Mouse (Mus musculus) lung, adult 2 months (tissue): ENCODE measurements around the gene Gm15294. TPM values are rescaled to one million over a fixed set of nuclear protein-coding genes. Genes with fewer than 3 reads are reported as not detected.

Experiments used
- DNase-seq: peaks from one replicate; pipeline ENCODE4 v3.0.0; 2022
- H3K4me1 ChIP-seq: fragments of 200-500 bp; 2 replicates; pipeline ENCODE4 v1.6.1; 2011; ENCODE audit warnings: low read length; ENCODE audit not compliant: control insufficient read depth, insufficient read depth
- H3K4me3 ChIP-seq: fragments of 200-500 bp; replicated peaks from 2 replicates; pipeline ENCODE3; 2011; ENCODE audit warnings: low read depth, mild to moderate bottlenecking, control low read depth, low read length; ENCODE audit errors: extremely low read depth
- CTCF ChIP-seq: fragments of 200-500 bp; IDR thresholded peaks from 2 replicates; pipeline ENCODE4 v1.5.1; 2011; ENCODE audit warnings: mild to moderate bottlenecking, low read length, control low read depth; ENCODE audit not compliant: insufficient read depth
- POLR2A ChIP-seq: fragments of 200-500 bp; IDR thresholded peaks from 2 replicates; pipeline ENCODE4 v1.6.1; 2011; ENCODE audit warnings: low read depth, mild to moderate bottlenecking, control low read depth, low read length, borderline replicate concordance; ENCODE audit errors: extremely low read depth
- WGBS: fragments of 180-500 bp; shearing (Covaris S2); methylation state at CpG from one replicate; pipeline ENCODE4 v1.1.7; 2018; 5-methylcytosine and 5-hydroxymethylcytosine counted together
- polyA plus RNA-seq: library from polyadenylated mRNA; depleted of rRNA; stranded (reverse); fragments of >200 nt; gene quantifications from 2 replicates; pipeline ENCODE4 v1.2.3, GENCODE M21; 2012; rRNA removed

The Gm15294 gene
- polyA plus RNA-seq = not detected in 2 replicates

DNA sequence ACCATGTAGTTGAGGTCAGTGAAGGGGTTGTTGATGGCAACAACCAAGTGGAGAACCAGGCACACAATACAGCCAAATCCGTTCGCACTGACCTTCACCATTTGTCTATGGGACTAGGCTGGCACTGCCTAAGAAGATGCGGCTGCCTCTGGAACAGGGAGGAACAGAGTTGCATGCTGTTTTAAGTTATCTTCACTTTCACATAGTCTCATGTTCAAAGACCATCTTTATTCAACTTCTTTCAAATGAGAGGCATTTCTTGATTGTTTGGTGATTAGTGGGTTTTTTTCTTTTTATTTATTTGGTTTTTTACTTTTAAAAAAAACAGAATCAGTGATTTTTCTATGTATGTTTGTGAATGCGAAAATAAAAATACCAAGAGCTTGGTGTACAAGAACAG is at the start of gene Gm15294:
Gene Gm15294 (minus strand): TSS at position 101 of the 400 bp plus-strand sequence.
- 91% methylated on average over 4 of the region's 4 CpGs for WGBS
- H3K4me3 ChIP-seq = no peak within 1 kb of the TSS
- DNase-seq = no peak
- H3K4me1 ChIP-seq = no peaks in the 10 kb centered on the region
- TF ChIP-seq POLR2A (no peak), CTCF (no peak)

DNA sequence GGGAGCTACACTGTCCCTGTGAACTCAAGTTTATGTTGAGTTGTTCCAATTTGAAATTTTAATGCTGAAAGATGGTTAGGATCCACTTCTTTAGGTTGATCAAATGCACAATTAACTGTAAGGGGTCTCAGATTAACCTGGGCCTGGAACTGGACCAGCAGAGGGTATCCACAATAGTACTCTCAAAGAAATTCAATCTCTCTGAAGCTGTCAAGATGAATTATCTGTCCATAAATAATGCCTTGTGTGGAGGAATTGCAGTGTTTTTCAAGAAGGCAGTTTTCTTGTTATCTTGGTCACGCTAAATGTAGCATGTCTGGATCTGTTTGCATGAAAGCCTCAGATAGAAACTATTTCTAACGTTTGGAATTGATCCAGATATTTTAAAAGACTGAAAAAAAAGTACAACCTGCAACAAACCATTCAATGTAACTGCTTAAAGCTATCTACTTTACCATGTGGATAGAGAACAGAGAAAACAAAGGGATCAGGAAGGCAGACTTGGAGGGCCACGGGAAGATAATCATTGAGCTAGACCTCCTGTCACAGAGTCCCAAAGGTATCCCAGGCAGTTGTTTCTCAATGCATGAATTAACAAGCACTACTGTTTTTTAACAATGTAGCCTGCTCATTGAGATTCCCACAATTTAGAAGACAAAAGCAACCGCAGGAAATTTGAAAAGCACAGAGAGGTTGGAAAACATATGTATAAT is 9.5 kb upstream of the Gm15294 start:
- no peak for TF ChIP-seq CTCF
- no peak for TF ChIP-seq POLR2A
- 69% methylated on average over 4 of the region's 4 CpGs for WGBS
- no peaks in the 10 kb centered on the region for H3K4me1 ChIP-seq
- no peak for DNase-seq
- H3K4me3 ChIP-seq = no peak overlapping the region

DNA sequence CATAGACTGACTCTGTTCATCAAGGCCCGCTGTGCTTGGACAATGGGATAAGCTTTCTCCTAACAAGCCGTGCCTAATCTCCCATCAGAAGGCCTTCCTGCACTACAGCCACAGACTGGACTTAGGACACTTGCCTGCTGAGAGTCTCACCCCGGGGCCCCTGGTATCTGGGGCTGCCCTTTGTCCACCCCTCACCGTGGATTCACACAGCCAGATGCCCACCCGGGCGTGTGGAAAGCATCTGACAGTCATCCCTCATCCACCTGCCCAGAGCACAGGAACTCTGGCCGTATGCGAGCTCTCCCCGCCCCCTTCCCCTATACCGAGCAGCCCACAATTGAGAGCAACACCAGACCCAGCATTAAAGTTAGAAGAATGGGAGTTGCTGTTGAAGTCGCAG is 1.0 kb downstream of the Gm15294 start:
- TF ChIP-seq CTCF = no peak
- TF ChIP-seq POLR2A = no peak
- H3K4me3 ChIP-seq = no peak overlapping the region
- H3K4me1 ChIP-seq = no peaks in the 10 kb centered on the region
- DNase-seq = no peak
- WGBS = 83% methylated on average over 11 of the region's 11 CpGs

DNA sequence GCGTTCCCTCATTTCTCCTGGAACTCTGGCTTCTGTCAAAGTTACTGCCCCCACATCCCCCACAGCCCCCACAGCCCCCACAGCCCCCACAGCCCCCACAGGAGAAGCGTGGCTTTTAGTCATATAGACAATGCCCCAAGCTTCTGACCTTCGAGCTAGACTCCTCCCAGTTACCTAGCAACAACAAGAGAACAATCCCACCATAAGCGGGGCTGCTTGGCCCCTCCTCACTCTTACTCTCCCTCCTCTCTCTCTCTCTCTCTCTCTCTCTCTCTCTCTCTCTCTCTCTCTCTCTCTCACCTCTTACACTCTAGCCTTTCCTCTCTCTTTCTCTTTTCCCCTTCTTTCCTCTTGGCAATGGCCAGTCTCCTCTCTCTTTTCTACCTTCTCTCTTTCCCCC is 1.4 kb downstream of the Gm15294 start:
- Histone ChIP-seq H3K4me1 (no peaks in the 10 kb centered on the region), H3K4me3 (no peak overlapping the region)
- TF ChIP-seq CTCF = no peak
- no peak for TF ChIP-seq POLR2A
- DNase-seq = no peak
- WGBS = 51% methylated on average over 4 of the region's 4 CpGs

DNA sequence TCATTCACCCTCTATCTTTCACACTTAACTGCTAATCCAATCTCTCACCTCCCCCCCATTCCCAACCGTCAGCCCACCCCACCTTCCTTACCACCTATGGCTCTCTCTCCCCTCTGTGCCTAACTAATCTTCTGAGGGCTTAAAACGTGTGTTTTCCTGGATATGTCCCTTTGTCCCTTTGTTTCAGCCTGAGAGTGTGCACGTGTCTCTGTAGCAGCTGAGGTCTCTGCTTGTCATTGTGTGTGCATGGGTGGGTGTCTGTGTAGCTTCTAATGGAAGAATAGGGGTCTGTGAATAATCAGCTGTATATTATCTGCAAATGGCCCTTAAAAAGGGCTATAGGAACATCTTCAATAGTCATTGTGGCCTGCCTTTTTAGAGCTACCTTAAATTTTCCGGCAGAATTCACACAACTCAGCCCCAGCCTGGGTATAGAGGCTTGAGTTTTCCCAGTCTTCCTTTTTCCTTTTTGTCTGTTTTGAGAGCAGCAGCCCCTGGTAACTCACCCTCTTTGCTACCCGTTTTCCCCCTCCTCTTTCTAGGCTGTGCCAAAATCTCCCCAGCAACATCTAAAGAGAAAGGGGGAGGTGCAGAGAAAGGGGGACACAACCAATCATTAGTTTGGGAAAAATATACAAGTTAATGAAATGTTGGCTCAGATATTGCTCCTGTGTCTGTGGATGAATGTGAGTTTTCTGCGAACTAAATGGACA is 19.2 kb downstream of the Gm15294 start:
- TF ChIP-seq CTCF (no peak), POLR2A (no peak)
- Histone ChIP-seq H3K4me3 (no peak overlapping the region), H3K4me1 (no peaks in the 10 kb centered on the region)
- 44% methylated on average over 6 of the region's 6 CpGs for WGBS
- no peak for DNase-seq

Other genes starting within 250 kb of the Gm15294 start
- gene Irs4, start 150.0 kb downstream of the Gm15294 start, polyA plus RNA-seq = not detected in 2 replicates